Mouse (Mus musculus): Measurements from ENCODE around the gene Tmem44. TPM values are rescaled to one million over a fixed set of nuclear protein-coding genes. Genes with fewer than 3 reads are reported as not detected.

Gene Tmem44
- polyA plus RNA-seq, 1 experiment from 2014 or later: 19.3 TPM

DNA sequence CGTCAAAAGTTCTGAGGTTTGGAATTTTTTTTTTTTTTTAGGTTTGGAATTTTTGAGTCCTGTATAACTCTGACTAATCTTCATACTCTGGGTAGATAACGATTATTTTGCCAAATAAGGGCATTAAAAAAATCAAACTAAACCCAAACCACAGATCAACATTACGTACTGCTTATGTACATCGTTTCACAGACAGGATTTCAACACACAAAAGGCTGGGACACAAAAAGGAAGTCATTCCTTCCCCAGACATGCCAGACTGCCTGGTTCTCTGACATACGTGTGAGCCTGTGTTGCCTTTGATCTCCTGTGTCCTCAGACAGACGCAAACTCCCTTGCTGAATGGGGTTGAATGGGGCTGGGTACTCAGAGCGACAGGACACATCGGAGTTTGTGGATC, 22.3 kb downstream of the Tmem44 start:
- 79% methylated on average over 8 of the region's 8 CpGs for WGBS

DNA sequence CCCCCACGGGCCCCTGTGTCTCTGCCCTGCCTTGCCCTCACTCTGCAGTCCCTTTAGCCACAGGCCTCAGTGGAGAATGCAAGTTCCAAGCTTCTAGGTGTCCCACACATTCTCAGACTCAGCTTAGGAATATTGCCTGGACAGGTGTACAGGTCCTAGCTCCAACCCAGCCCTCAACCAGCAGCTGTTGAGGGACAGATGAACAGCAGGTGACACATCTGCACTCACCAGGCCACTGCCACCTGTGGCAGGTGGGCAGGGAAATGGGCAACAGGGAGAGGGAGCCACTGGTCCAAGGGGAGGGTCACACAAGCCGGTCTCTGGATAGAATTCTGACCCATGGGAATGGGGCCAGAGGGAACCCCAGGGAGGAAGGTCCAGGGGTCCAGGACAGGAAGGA, 22.8 kb downstream of the Tmem44 start:
- H3K9ac ChIP-seq (ENCODE audit: low read length): no peak overlapping the region
- no peaks in the 10 kb centered on the region for H3K4me1 ChIP-seq (ENCODE audit: control insufficient read depth, insufficient read depth, low read length)
- H3K9me3 ChIP-seq (replicated peaks; ENCODE audit: control insufficient read depth, low read length): no peaks in the 10 kb centered on the region
- H3K36me3 ChIP-seq (ENCODE audit: control insufficient read depth, insufficient read depth): peaks cover 18% of the 10 kb centered on the region; the same call in 1 of the 2 replicates
- no peak overlapping the region for H3K27ac ChIP-seq (ENCODE audit: low read length)
- no peak overlapping the region for H3K4me3 ChIP-seq (ENCODE audit: low read length)
- WGBS: 71% methylated on average over 2 of the region's 2 CpGs
- H3K27me3 ChIP-seq (ENCODE audit: control insufficient read depth, insufficient read depth, low read length): no peaks in the 10 kb centered on the region
- ATAC-seq (replicated peaks; ENCODE audit: extremely low read depth, insufficient read depth, low FRiP score): no peak
- H3K4me2 ChIP-seq (ENCODE audit: low read depth, low read length): no peak overlapping the region

More for the DNA sequence above, 22.3 kb downstream of the Tmem44 start:
- Histone ChIP-seq H3K27me3 (ENCODE audit: control insufficient read depth, insufficient read depth, low read length) (no peaks in the 10 kb centered on the region), H3K9ac (ENCODE audit: low read length) (no peak overlapping the region), H3K27ac (ENCODE audit: low read length) (no peak overlapping the region), H3K4me3 (ENCODE audit: low read length) (no peak overlapping the region), H3K4me2 (ENCODE audit: low read depth, low read length) (no peak overlapping the region), H3K9me3 (replicated peaks; ENCODE audit: control insufficient read depth, low read length) (no peaks in the 10 kb centered on the region), H3K4me1 (ENCODE audit: control insufficient read depth, insufficient read depth, low read length) (no peaks in the 10 kb centered on the region), H3K36me3 (ENCODE audit: control insufficient read depth, insufficient read depth) (peaks cover 18% of the 10 kb centered on the region; the same call in 1 of the 2 replicates)
- no peak for ATAC-seq (replicated peaks; ENCODE audit: extremely low read depth, insufficient read depth, low FRiP score)

DNA sequence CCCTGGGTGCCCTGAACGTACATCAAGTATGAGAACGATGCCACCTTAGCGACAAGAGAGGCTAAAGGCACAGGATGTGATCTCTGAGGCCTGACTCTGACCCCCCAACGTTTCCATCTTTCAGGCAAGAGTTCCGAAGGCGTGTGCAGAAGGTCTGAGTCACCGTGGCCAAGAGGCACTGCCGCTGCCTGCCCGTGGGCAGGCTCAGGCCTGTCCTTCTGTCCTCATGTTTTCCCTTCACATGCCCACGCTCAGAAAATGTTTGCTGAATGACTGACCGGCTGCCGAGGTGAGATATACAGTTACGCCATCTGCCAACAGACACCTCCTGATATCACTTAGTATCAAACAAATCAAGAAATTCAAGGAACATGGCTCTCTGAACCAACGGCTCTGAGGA, 24.9 kb downstream of the Tmem44 start:
- no peaks in the 10 kb centered on the region for H3K9me3 ChIP-seq (replicated peaks; ENCODE audit: control insufficient read depth, low read length)
- no peaks in the 10 kb centered on the region for H3K27me3 ChIP-seq (ENCODE audit: control insufficient read depth, insufficient read depth, low read length)

DNA sequence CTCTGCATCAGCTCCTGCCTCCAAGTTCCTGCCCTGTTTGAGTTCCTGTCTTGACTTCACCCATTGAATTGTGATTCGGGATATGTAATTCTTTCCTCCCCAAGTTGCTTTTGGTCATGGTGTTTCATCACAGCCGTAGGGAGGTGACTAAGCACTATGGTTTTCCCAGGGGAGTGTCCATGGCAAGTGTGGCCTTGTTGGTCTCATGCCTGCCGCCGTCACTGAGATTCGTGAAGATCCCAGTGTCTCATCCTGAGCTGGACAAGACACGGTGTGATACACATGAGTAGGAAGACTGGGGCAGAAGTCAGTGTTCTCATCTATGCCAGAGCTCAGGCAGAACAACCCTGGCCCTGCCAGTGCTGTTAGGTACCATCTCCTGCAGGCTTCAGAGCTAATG, 26.2 kb downstream of the Tmem44 start:
- H3K9me3 ChIP-seq (replicated peaks; ENCODE audit: control insufficient read depth, low read length): no peaks in the 10 kb centered on the region
- WGBS: 91% methylated on average over 6 of the region's 6 CpGs
- H3K27ac ChIP-seq (ENCODE audit: low read length): no peak overlapping the region
- H3K4me2 ChIP-seq (ENCODE audit: low read depth, low read length): no peak overlapping the region
- H3K4me3 ChIP-seq (ENCODE audit: low read length): no peak overlapping the region
- H3K27me3 ChIP-seq (ENCODE audit: control insufficient read depth, insufficient read depth, low read length): no peaks in the 10 kb centered on the region
- ATAC-seq (replicated peaks; ENCODE audit: extremely low read depth, insufficient read depth, low FRiP score): no peak
- no peak overlapping the region for H3K9ac ChIP-seq (ENCODE audit: low read length)
- H3K36me3 ChIP-seq (ENCODE audit: control insufficient read depth, insufficient read depth): peaks cover 12% of the 10 kb centered on the region; the same call in 1 of the 2 replicates
- no peaks in the 10 kb centered on the region for H3K4me1 ChIP-seq (ENCODE audit: control insufficient read depth, insufficient read depth, low read length)

More for the DNA sequence above, 24.9 kb downstream of the Tmem44 start:
- 82% methylated on average over 14 of the region's 14 CpGs for WGBS
- no peak overlapping the region for H3K4me2 ChIP-seq (ENCODE audit: low read depth, low read length)
- no peaks in the 10 kb centered on the region for H3K4me1 ChIP-seq (ENCODE audit: control insufficient read depth, insufficient read depth, low read length)
- no peak overlapping the region for H3K9ac ChIP-seq (ENCODE audit: low read length)
- no peak for ATAC-seq (replicated peaks; ENCODE audit: extremely low read depth, insufficient read depth, low FRiP score)
- H3K27ac ChIP-seq (ENCODE audit: low read length): no peak overlapping the region
- peaks cover 18% of the 10 kb centered on the region; the same call in 1 of the 2 replicates for H3K36me3 ChIP-seq (ENCODE audit: control insufficient read depth, insufficient read depth)
- H3K4me3 ChIP-seq (ENCODE audit: low read length): no peak overlapping the region

DNA sequence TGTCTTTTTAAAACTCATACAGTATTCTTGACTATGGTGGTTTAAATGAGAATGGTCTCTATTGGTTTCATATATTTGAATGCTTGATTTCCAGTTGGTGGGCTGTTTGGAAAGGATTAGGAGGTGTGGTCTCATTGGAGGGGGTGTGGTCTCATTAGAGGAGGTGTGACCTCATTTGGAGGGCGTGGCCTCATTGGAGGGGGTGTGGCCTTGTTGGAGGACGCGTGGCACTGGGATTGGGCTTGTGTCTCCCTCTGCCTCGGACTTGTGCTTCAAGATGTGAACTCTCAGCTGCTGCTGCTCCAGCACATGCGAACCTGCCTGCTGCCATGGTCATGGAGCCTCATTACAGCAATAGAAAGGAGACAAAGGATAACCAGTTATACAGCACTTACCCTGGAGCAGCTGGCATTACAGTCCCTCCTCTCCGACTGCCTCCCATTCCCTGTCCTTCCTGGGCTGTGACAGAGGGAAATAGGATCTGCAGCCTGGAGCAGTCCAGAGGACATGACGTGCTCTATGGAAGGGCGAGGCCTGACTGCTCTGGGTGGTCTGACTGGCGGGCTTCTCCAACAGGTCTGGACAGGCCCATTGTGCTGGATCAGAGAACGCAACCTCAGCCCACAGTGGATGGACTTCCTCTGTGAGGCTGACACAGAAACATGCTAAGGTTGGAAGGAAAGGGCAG, 28.2 kb downstream of the Tmem44 start:
- Histone ChIP-seq H3K9me3 (replicated peaks; ENCODE audit: control insufficient read depth, low read length) (no peaks in the 10 kb centered on the region), H3K4me1 (ENCODE audit: control insufficient read depth, insufficient read depth, low read length) (peaks cover 12% of the 10 kb centered on the region), H3K4me2 (ENCODE audit: low read depth, low read length) (no peak overlapping the region), H3K9ac (ENCODE audit: low read length) (no peak overlapping the region), H3K27me3 (ENCODE audit: control insufficient read depth, insufficient read depth, low read length) (no peaks in the 10 kb centered on the region), H3K27ac (ENCODE audit: low read length) (no peak overlapping the region), H3K36me3 (ENCODE audit: control insufficient read depth, insufficient read depth) (peaks cover 9% of the 10 kb centered on the region; the same call in 1 of the 2 replicates), H3K4me3 (ENCODE audit: low read length) (no peak overlapping the region)
- WGBS: 68% methylated on average over 10 of the region's 10 CpGs
- ATAC-seq (replicated peaks; ENCODE audit: extremely low read depth, insufficient read depth, low FRiP score): no peak

DNA sequence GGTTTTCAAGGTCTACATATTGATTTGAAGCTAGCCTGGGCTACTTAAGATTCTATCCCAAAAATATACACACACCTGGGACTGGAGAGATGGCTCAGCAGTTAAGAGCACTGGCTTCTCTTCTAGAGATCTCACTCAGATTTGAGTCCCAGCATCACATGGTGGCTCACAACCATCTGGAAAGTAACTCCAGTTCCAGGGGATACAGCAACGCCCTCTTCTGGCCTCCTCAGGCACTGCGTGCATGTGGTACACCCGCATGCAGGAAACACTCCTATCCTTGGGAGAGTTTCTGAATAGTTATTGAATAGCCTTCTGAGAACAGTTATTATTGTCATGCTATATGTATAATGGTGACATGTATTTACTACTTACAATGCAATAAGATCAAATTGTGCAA, 29.5 kb downstream of the Tmem44 start:
- no peak overlapping the region for H3K4me2 ChIP-seq (ENCODE audit: low read depth, low read length)
- no peak overlapping the region for H3K9ac ChIP-seq (ENCODE audit: low read length)
- H3K27ac ChIP-seq (ENCODE audit: low read length): no peak overlapping the region
- H3K9me3 ChIP-seq (replicated peaks; ENCODE audit: control insufficient read depth, low read length): no peaks in the 10 kb centered on the region
- peaks cover 13% of the 10 kb centered on the region for H3K4me1 ChIP-seq (ENCODE audit: control insufficient read depth, insufficient read depth, low read length)
- H3K36me3 ChIP-seq (ENCODE audit: control insufficient read depth, insufficient read depth): peaks cover 9% of the 10 kb centered on the region; the same call in 1 of the 2 replicates
- no peak overlapping the region for H3K4me3 ChIP-seq (ENCODE audit: low read length)
- no peak for ATAC-seq (replicated peaks; ENCODE audit: extremely low read depth, insufficient read depth, low FRiP score)
- no peaks in the 10 kb centered on the region for H3K27me3 ChIP-seq (ENCODE audit: control insufficient read depth, insufficient read depth, low read length)
- 68% methylated on average over 3 of the region's 3 CpGs for WGBS

DNA sequence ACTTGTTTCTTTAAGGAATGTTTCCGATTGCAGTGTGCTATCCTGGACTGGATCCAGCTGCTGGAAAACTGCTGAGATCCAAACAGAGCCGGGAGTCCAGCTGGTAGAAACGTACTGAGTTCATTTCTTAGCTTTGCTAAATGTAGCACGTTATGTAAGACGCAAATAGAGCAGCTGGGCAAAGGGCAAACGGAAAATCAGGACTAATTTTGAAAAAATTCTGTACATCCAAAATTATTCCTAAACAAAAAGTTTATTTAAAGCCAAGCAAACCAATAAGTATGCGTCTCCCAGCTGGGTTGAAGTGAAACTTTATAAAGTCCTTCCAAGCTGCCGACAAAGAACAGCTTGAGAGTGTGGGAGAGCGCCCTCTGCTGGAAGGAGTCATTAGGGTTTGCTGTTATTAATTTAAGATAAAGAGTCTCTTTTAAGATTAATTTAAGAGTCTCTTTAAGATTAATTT, 30.2 kb downstream of the Tmem44 start:
- H3K9ac ChIP-seq (ENCODE audit: low read length): peak overlapping the region; percentile 38
- WGBS: 8% methylated on average over 9 of the region's 9 CpGs
- H3K4me3 ChIP-seq (ENCODE audit: low read length): peak overlapping the region; percentile 39
- H3K4me1 ChIP-seq (ENCODE audit: control insufficient read depth, insufficient read depth, low read length): peaks cover 13% of the 10 kb centered on the region
- no peak for ATAC-seq (replicated peaks; ENCODE audit: extremely low read depth, insufficient read depth, low FRiP score)
- H3K27ac ChIP-seq (ENCODE audit: low read length): peak overlapping the region; percentile 15
- H3K27me3 ChIP-seq (ENCODE audit: control insufficient read depth, insufficient read depth, low read length): no peaks in the 10 kb centered on the region
- peaks cover 9% of the 10 kb centered on the region; the same call in 1 of the 2 replicates for H3K36me3 ChIP-seq (ENCODE audit: control insufficient read depth, insufficient read depth)
- 0 out of 2 replicates have a peak, but pooled peaks cover 1% of the 10 kb centered on the region for H3K9me3 ChIP-seq (replicated peaks; ENCODE audit: control insufficient read depth, low read length)
- H3K4me2 ChIP-seq (ENCODE audit: low read depth, low read length): peak overlapping the region; percentile 46

DNA sequence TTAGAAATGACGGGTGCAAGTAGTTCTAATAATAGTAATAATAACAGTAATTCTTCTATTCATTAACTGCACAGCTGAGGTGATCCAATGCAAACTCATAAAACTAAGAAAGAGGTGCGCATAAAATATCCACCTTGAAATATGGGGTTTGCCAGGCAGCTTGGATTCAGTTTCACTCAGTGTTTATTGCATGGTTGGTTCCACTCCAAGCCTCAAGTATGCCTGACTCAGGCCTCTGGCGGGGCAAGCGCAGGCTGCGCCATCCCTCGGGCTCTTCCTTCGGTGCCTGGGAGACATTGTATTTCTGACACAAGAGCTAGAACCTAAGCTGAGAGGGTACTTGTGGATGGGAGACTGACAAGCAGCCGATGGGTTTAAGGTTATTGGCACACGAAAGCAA, 32.0 kb downstream of the Tmem44 start:
- H3K9ac ChIP-seq (ENCODE audit: low read length): no peak overlapping the region
- no peak overlapping the region for H3K4me3 ChIP-seq (ENCODE audit: low read length)
- no peaks in the 10 kb centered on the region for H3K27me3 ChIP-seq (ENCODE audit: control insufficient read depth, insufficient read depth, low read length)
- ATAC-seq (replicated peaks; ENCODE audit: extremely low read depth, insufficient read depth, low FRiP score): no peak
- 76% methylated on average over 9 of the region's 9 CpGs for WGBS
- peaks cover 16% of the 10 kb centered on the region for H3K4me1 ChIP-seq (ENCODE audit: control insufficient read depth, insufficient read depth, low read length)
- peaks cover 3% of the 10 kb centered on the region; the same call in 1 of the 2 replicates for H3K36me3 ChIP-seq (ENCODE audit: control insufficient read depth, insufficient read depth)
- H3K27ac ChIP-seq (ENCODE audit: low read length): no peak overlapping the region
- no peak overlapping the region for H3K4me2 ChIP-seq (ENCODE audit: low read depth, low read length)
- 0 out of 2 replicates have a peak, but pooled peaks cover 4% of the 10 kb centered on the region for H3K9me3 ChIP-seq (replicated peaks; ENCODE audit: control insufficient read depth, low read length)

DNA sequence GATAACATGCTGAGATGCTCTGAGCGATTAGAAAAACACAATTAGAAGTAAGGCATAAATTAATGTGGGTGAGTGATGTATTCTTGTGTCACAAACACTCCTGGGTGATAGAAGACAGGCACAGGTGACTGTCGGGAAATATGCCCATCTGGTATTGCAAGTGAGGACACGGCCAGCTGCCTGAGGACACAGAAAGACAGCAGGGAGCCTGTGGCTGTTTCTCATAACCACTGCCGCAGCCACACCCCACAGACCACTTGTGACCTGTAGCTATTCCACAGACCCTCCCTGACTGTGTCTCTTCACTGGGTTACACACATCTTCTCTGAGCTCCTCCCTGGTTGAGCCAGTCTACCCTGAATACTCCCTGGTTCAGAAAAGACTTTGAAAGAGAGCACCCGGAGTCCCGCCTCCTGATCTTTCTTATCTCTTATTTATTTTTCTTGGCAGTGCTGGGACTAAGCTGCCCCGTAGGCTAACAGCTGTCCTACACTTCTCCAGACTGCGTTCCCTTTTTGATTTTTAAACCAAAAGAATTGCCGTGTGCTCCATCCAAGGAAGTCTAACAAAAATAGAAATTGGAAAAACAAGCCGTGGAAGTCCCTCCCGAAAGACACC, 32.9 kb downstream of the Tmem44 start:
- Histone ChIP-seq H3K36me3 (ENCODE audit: control insufficient read depth, insufficient read depth) (peaks cover 3% of the 10 kb centered on the region; the same call in 1 of the 2 replicates), H3K9ac (ENCODE audit: low read length) (no peak overlapping the region), H3K27me3 (ENCODE audit: control insufficient read depth, insufficient read depth, low read length) (no peaks in the 10 kb centered on the region), H3K4me2 (ENCODE audit: low read depth, low read length) (peak overlapping the region; percentile 30), H3K4me1 (ENCODE audit: control insufficient read depth, insufficient read depth, low read length) (peaks cover 24% of the 10 kb centered on the region), H3K4me3 (ENCODE audit: low read length) (no peak overlapping the region), H3K27ac (ENCODE audit: low read length) (0 out of 2 replicates have a peak overlapping the region, but pooled peaks have one; percentile 30), H3K9me3 (replicated peaks; ENCODE audit: control insufficient read depth, low read length) (0 out of 2 replicates have a peak, but pooled peaks cover 4% of the 10 kb centered on the region)
- peak; percentile 29; the same call in 1 of the 2 replicates for ATAC-seq (replicated peaks; ENCODE audit: extremely low read depth, insufficient read depth, low FRiP score)
- WGBS: 23% methylated on average over 11 of the region's 11 CpGs
